Mouse (Mus musculus): ENCODE measurements around the gene Tnfsf15. TPM values are rescaled to one million over a fixed set of nuclear protein-coding genes. Genes with fewer than 3 reads are reported as not detected.
A peak's percentile ranks its signal among the peaks of the same experiment; 100 is the strongest.

Gene Tnfsf15
- polyA plus RNA-seq, 1 experiment = 0.29 TPM

GRCm38 (mm10) chr4:63710431-63711220, 34.3 kb downstream of the Tnfsf15 start:
- H3K36me3 ChIP-seq (ENCODE audit: control insufficient read depth, insufficient read depth) = no peaks in the 10 kb centered on the region
- H3K4me2 ChIP-seq (ENCODE audit: low read depth) = no peak overlapping the region
- no peak overlapping the region for H3ac ChIP-seq (ENCODE audit: control insufficient read depth, insufficient read length)
- no peaks in the 10 kb centered on the region for H3K79me2 ChIP-seq (ENCODE audit: control insufficient read depth, insufficient read depth)
- H3K27me3 ChIP-seq (ENCODE audit: control insufficient read depth, insufficient read depth, insufficient read length) = no peaks in the 10 kb centered on the region
- no peak overlapping the region for H3K4me3 ChIP-seq
- TF ChIP-seq USF1 (IDR thresholded peaks at IDR 0.05; ENCODE audit: low read depth) (peak; percentile 29), TCF12 (IDR thresholded peaks at IDR 0.05; ENCODE audit: insufficient read depth, poor library complexity, severe bottlenecking) (no peak), TCF3 (IDR thresholded peaks at IDR 0.05; ENCODE audit: insufficient read length, low read depth) (no peak), MYOG (IDR thresholded peaks at IDR 0.05; ENCODE audit: control insufficient read depth in 1 of 3, insufficient read depth in 1 of 3, insufficient read length in 2 of 3, low read depth in 2 of 3) (no peak), POLR2AphosphoS2 (IDR thresholded peaks at IDR 0.05; ENCODE audit: insufficient read length, low read depth) (no peak)

GRCm38 (mm10) chr4:63706279-63706971, 38.5 kb downstream of the Tnfsf15 start:
- Histone ChIP-seq H3K4me3 (no peak overlapping the region), H3K36me3 (ENCODE audit: control insufficient read depth, insufficient read depth) (no peaks in the 10 kb centered on the region)
- TF ChIP-seq MAX (IDR thresholded peaks at IDR 0.05; ENCODE audit: low read depth) (no peak), TCF12 (IDR thresholded peaks at IDR 0.05; ENCODE audit: insufficient read depth, poor library complexity, severe bottlenecking) (no peak), USF1 (IDR thresholded peaks at IDR 0.05; ENCODE audit: low read depth) (no peak), POLR2A (IDR thresholded peaks at IDR 0.05; ENCODE audit: insufficient read length, low read depth) (no peak), TCF3 (IDR thresholded peaks at IDR 0.05; ENCODE audit: insufficient read length, low read depth) (no peak), MYOG (IDR thresholded peaks at IDR 0.05; ENCODE audit: control insufficient read depth in 1 of 3, insufficient read depth in 1 of 3, insufficient read length in 2 of 3, low read depth in 2 of 3) (no peak), SRF (IDR thresholded peaks at IDR 0.05; ENCODE audit: control insufficient read depth, insufficient read length, low read depth) (no peak), CEBPB (IDR thresholded peaks at IDR 0.05; ENCODE audit: insufficient read depth, poor library complexity, severe bottlenecking) (no peak)

GRCm38 (mm10) chr4:63704232-63704631, 40.7 kb downstream of the Tnfsf15 start:
- TF ChIP-seq MAX (IDR thresholded peaks at IDR 0.05; ENCODE audit: low read depth) = no peak
- no peak for TF ChIP-seq POLR2A (IDR thresholded peaks at IDR 0.05; ENCODE audit: insufficient read length, low read depth)
- TF ChIP-seq MYOG (IDR thresholded peaks at IDR 0.05; ENCODE audit: control insufficient read depth in 1 of 3, insufficient read depth in 1 of 3, insufficient read length in 2 of 3, low read depth in 2 of 3) = no peak
- no peak for TF ChIP-seq USF1 (IDR thresholded peaks at IDR 0.05; ENCODE audit: low read depth)
- H3K4me2 ChIP-seq (ENCODE audit: low read depth) = no peak overlapping the region
- H3K27me3 ChIP-seq (ENCODE audit: control insufficient read depth, insufficient read depth, insufficient read length) = no peaks in the 10 kb centered on the region
- H3ac ChIP-seq (ENCODE audit: control insufficient read depth, insufficient read length) = no peak overlapping the region
- H3K4me3 ChIP-seq = no peak overlapping the region
- no peaks in the 10 kb centered on the region for H3K36me3 ChIP-seq (ENCODE audit: control insufficient read depth, insufficient read depth)
- H3K79me2 ChIP-seq (ENCODE audit: control insufficient read depth, insufficient read depth) = no peaks in the 10 kb centered on the region

More at GRCm38 (mm10) chr4:63706279-63706971, 38.5 kb downstream of the Tnfsf15 start:
- Histone ChIP-seq H3K27me3 (ENCODE audit: control insufficient read depth, insufficient read depth, insufficient read length) (no peaks in the 10 kb centered on the region), H3K4me2 (ENCODE audit: low read depth) (no peak overlapping the region), H3ac (ENCODE audit: control insufficient read depth, insufficient read length) (no peak overlapping the region), H3K79me2 (ENCODE audit: control insufficient read depth, insufficient read depth) (no peaks in the 10 kb centered on the region)

GRCm38 (mm10) chr4:63703686-63704085, 41.2 kb downstream of the Tnfsf15 start:
- Histone ChIP-seq H3ac (ENCODE audit: control insufficient read depth, insufficient read length) (no peak overlapping the region), H3K4me3 (no peak overlapping the region), H3K4me2 (ENCODE audit: low read depth) (no peak overlapping the region), H3K79me2 (ENCODE audit: control insufficient read depth, insufficient read depth) (no peaks in the 10 kb centered on the region), H3K27me3 (ENCODE audit: control insufficient read depth, insufficient read depth, insufficient read length) (no peaks in the 10 kb centered on the region), H3K36me3 (ENCODE audit: control insufficient read depth, insufficient read depth) (no peaks in the 10 kb centered on the region)
- 0 out of 2 replicates have a peak, but pooled peaks have one; percentile 47 for TF ChIP-seq CEBPB (IDR thresholded peaks at IDR 0.05; ENCODE audit: insufficient read depth, poor library complexity, severe bottlenecking)
- TF ChIP-seq REST (IDR thresholded peaks at IDR 0.05; ENCODE audit: insufficient read depth, insufficient read length) = no peak
- no peak for TF ChIP-seq TCF12 (IDR thresholded peaks at IDR 0.05; ENCODE audit: insufficient read depth, poor library complexity, severe bottlenecking)
- no peak for TF ChIP-seq E2F4 (IDR thresholded peaks at IDR 0.05; ENCODE audit: insufficient read depth)
- TF ChIP-seq POLR2A (IDR thresholded peaks at IDR 0.05; ENCODE audit: insufficient read length, low read depth) = no peak
- TF ChIP-seq MAX (IDR thresholded peaks at IDR 0.05; ENCODE audit: low read depth) = no peak

GRCm38 (mm10) chr4:63702006-63702704, 42.8 kb downstream of the Tnfsf15 start:
- H3K79me2 ChIP-seq (ENCODE audit: control insufficient read depth, insufficient read depth) = no peaks in the 10 kb centered on the region
- H3K4me3 ChIP-seq = no peak overlapping the region
- no peaks in the 10 kb centered on the region for H3K27me3 ChIP-seq (ENCODE audit: control insufficient read depth, insufficient read depth, insufficient read length)
- TF ChIP-seq MYOD1 (IDR thresholded peaks at IDR 0.05; ENCODE audit: control insufficient read depth in 1 of 3, insufficient read length in 2 of 3, low read depth in 2 of 3) (peak in 2 of 3 experiments; percentile 44 to 47), MAX (IDR thresholded peaks at IDR 0.05; ENCODE audit: low read depth) (no peak), MYOG (IDR thresholded peaks at IDR 0.05; ENCODE audit: control insufficient read depth in 1 of 3, insufficient read depth in 1 of 3, insufficient read length in 2 of 3, low read depth in 2 of 3) (peak in 1 of 3 experiments; percentile 23), TCF12 (IDR thresholded peaks at IDR 0.05; ENCODE audit: insufficient read depth, poor library complexity, severe bottlenecking) (no peak)
- H3K36me3 ChIP-seq (ENCODE audit: control insufficient read depth, insufficient read depth) = no peaks in the 10 kb centered on the region
- H3ac ChIP-seq (ENCODE audit: control insufficient read depth, insufficient read length) = no peak overlapping the region
- H3K4me2 ChIP-seq (ENCODE audit: low read depth) = peak overlapping the region; percentile 28

All from myocyte (in vitro differentiated cells).